Mouse (Mus musculus) small intestine, adult 2 months (tissue): ENCODE results near the gene Gfer.

Experiments
- CTCF ChIP-seq: fragments of 200-500 bp; IDR thresholded peaks from 2 replicates; pipeline ENCODE4 v1.5.1; 2012; ENCODE audit warnings: low read depth, mild to moderate bottlenecking, control low read depth, inconsistent platforms, low read length, moderate library complexity, mixed read lengths; ENCODE audit not compliant: insufficient replicate concordance, insufficient read length; ENCODE audit errors: extremely low read depth
- POLR2A ChIP-seq: fragments of 200-500 bp; IDR thresholded peaks from 2 replicates; pipeline ENCODE4 v1.6.1; 2012; ENCODE audit warnings: low read depth, mild to moderate bottlenecking, control low read depth, inconsistent platforms, low read length, moderate library complexity

DNA sequence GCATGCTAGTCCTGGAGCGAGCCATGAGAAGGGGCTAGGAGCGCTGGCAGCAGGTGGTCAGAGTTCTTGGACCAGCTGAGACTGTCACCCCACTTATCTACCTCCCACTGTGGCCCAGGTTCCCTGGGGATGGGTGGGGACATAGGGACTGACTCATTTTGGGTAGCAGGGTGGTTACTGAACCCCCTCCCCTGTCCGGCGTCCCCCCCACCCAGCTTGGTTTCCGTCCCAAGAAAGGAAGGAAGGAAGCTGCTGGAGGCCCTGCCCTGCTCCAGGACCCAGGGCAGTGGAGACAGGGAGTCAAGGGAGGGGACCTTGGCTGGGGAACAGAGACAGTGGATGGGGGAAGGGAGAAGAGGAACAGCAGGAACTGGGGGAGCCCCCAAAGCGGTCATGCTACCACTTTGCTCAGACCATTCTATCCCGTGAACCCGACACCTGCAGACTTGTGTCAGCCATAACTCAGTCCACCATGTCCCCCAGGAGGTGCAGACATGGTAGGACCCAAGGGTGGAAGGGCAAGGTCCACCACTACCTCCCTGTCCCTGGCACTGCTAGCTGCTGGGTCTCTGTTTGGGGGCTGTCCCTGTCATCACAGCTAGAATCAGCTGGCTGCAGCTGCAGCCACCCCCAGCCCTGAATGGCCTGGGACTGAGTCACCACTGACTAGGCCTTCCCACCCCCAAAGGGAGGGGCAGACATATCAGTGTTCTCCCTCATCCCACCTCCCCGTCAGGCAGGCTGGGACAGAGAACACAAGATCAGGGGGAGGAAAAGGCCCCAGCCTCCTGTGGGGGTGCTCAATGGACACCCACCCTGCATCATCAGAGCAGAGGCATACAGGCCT, 50.9 kb downstream of the Gfer start:
- no peak for TF ChIP-seq CTCF
- TF ChIP-seq POLR2A, result no peak
